Mouse (Mus musculus) lung, adult 18-20 months (tissue): ENCODE measurements at regions not wholly inside any gene's neighbourhood (a gene's known extent, or its start where the extent isn't known, plus 50 kb on each side); places are given as distances from the start of the nearest gene placed in this dataset.
"Not testable (repeated sequence)": the region's sequence is repeated elsewhere in the genome, so short reads cannot be mapped to it uniquely, and the experiment has no call there.

ENCODE experiments used
- DNase-seq, 2 experiments: peaks; one replicate each; pipeline ENCODE4 v3.0.0; 2022; ENCODE audit warnings: mixed read lengths in 2 of 2

DNA sequence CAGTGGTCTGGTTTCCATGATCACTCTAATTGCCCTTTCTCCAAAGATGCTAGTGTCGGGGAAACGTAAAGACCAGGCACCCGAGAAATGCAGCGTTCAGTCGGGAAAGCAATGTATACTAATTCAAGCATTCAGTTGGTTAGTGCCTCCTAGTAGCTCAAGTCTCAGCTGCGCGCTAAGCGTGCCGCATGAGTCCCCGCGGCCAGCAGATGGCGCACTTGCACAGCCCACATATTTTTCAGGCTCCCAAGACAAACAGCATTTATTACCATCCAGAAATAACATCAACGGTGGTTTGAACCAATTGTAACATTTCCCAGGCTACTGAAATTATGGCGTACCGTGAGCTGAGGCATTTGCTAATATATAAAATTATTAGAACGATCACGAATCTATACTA is 222.3 kb downstream of the Brms1l start:
- peak; percentile 63 to 71 for DNase-seq

DNA sequence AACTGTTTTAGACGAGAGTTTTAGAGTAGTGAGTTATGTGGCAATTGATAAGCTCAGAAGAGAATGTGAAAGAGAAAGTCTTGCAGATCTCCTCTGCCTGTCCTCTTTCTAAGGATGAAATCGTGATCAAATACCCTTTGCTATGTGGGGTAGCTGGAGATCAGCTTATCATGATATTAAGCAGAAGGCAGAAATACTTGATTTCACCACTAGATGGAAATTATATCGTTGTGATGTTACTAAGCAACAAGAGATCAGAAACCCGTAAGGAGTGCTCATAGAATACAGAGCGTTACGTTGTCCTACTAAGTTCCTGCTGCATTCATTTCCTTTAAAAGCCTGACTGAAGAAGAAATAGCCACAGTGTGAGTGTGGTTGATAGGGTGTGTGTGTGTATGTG is 219.3 kb downstream of the Brms1l start:
- DNase-seq: no peak

DNA sequence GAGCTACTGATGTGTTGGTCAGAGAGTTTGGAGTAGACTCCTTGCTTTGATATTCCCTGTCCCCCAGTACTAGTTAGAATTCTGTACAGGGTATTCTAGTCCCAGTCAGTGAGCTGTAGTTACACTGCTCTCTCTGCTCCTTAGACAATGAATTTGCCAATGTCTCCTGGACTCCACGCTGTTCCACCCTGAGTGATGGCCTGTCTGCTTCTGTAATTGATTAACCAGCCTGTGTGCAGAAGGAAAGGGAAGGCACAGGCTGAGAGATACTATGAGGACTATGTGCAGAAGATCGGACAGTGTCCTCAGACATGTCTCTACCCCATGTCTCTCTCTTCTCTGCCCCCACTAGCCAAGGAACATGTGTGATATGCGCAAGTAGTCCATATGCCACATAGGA is 209.9 kb downstream of the Brms1l start:
- DNase-seq: no peak

DNA sequence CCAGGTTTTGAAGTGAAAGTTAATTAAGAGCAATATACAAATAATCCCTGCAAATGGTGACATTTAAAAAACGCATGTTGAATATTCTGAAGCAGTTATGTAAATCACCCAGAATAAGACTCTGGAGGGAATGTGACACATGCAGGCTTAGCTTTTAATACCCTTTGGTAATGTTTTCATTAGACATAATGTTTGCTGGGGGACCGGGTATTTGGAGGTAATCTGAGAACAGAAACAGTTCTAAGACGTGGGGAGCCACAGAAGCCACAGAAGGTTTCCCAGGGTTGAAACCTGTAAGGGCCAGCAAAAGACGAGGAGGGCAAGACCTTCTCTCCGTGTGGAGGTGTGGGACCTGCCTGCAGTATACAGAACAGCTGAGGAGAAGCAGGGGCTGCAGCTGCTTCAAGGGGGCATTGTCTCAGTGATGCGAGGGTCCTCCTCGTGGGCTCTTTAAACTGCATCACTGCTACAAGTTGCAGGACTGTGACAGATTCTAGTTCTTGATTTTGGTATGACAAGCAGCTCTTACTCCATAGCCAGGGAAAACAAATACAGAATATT is 184.9 kb downstream of the Brms1l start:
- DNase-seq: no peak

DNA sequence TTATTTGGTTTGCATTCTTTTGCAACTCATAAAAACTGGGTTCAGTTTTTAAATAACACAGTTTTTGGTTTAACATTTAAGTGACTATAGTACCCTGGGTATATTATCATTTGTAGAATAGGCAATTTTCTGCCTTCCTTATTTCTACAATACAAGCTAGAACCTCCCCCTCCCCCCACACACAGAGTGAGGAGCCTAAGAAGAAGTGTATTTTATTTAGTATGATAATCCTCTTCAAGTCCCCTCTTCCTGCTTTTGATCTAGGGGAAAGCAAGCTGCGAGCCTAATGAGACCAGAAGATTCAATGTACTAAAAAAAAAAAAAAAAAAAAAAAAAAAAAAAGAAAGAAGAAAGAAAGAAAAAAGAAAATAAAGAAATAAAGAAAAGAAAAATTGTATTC is 184.4 kb downstream of the Brms1l start:
- DNase-seq: no peak

DNA sequence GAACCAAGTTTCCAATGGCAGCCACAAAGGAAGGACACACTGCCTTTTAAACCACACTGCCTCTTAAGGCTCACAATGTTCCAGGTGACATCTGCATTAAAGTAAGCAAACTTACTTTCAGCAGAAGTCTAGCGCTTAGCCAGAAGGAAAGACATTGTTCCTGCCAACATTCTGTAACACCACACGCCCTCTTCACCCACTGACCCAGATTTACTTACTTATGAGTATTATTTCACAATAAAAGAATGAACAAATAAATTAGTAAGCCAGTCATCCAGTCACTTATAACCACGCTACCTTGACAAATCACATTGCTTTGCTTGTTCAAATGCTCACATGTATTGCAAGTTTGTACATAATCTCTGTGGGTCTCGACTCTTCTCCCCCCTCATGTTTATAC is 173.9 kb downstream of the Brms1l start:
- peak; percentile 4 to 29 for DNase-seq

DNA sequence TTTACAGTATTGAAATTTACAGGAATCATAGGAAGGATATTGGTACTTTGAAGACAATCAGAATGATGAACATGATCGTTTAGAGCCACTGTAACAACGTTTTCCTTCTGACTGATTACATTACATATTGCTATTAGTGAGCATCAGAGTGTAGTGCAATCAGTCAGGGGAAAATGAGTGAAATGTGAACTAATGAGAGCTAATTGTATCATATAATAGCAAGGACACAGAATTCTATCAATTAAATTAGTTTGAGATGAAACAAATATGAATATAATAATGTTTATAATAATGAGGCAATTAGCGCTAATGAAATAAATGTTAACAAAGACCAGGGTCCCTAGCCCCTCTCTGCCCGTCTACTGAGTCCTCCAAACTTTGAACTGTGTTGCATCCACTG is 169.7 kb downstream of the Brms1l start:
- no peak for DNase-seq

DNA sequence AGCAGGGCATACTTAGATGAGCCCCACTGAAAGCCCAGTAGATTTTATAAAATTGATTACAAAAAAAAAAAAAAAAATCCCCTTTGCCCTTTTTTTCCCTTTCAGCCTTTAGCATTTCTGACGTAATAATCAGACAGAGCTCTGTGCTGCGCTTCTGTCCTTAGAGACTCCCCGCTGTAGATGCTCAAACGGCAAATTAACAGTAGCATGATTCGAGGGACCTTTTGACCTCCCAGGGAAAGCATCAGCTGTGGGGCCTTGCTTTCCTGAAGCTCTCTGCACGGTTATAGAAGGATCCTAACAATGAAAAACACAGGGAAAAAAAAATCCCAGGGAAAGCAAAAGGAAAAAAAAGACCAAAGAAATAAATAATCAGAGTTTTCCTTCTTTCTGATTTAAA is 169.2 kb downstream of the Brms1l start:
- DNase-seq: no peak

DNA sequence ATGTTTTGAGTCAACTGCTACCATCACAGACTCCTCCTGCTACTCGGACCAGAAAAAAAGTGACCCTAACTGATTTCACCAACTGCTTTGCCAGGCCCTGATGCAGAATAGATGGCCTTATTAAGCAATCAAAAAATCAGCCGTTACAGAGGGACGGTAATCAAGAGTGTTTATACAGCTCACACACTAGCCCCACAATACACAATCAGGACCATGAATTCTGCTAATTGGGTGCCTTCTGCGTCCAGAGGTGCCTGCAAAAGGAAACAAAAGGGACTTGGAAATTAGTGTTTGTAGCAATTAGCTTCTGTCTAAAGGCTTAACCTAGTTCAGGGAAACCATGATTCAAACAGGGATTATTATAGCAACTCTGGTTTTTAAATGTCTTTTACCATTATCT is 168.4 kb downstream of the Brms1l start:
- no peak for DNase-seq

DNA sequence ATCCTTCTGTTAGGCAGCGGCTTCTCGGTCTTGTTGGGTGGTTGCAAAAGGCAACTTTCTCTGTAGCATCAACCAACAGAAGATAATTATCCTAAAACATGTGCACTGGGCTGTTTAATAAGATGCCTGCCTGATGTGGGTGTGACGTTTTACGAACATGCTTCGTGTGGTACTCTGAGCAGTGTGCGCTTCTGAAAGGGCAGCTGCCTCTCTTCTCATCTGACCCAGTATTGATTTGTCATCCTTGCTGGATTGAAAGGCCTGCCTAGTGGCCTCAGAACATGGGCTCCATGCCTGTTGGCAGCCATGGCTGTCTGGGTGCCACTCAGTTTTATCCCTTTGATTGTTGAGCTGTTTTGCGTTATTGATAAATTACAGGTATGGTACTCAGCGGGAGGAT is 167.4 kb downstream of the Brms1l start:
- no peak for DNase-seq

DNA sequence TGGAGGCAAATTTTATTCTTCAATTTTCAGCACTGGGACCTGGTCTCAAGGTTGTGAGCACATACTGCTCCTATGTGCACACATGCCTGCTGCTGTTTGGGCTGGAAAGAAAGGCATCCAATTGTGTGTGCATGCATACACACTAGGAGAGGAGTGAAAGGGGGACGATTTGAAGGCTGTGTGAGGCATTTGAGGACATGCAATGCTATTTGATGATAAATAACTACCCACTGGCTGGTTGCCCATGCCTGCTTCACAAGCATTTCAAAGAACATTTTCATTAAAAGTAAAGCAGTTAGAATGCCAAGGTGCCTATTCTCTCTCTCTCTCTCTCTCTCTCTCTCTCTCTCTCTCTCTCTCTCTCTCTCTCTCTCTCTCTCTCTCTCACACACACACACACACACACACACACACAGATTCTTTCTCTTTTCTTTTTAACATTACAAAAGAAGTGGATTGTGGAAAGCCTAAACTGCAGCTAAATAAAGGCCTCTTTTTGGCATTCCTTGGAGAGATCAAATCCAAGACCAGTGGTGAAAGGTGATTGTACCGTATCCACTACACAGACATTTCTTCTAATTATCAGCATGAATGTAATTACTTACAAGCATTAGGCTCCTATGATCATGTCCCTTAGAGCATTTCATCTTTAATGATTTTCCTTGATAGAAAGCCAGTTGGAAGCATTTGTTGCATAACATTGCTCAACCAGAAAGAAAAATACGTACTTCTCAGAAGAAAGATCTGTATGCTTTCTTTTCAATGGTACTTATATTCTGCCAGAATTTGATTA is 160.7 kb downstream of the Brms1l start:
- DNase-seq: no peak

DNA sequence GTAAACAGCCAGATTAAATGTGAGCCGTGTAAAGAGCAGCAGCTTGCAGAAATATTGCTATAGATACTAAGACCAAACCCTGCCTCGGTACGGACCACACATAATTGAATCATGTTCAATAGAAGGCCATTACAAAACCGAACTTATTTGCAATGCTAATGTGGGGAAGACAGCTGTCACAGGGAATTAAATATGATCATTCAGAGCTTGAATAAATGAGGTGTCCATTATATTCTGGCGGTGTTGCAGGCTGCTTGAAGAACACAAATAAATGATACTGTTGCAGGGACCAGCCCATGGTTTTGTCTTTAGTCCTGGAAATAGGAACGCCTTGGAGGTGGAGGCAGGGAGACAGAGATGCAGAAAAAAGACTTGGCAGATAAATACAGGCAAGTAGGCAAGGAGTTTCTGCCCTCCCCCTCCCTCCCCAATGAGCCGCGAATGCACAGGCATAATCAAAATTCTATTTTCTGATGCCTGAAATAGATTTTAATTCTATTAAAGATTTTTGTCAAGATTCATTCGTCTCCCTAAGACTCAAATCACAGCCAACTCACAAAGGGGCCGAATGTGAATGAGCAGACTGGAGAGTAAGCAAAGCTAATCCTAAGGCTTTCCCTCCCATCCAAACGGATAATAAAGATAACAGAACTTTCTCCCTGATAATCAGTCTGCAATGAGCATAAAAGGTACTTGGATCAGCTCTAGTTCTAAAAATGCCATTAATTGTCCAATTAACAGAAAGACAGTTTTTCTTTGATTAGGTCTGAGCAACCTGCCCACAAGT is 147.6 kb downstream of the Brms1l start:
- no peak for DNase-seq

DNA sequence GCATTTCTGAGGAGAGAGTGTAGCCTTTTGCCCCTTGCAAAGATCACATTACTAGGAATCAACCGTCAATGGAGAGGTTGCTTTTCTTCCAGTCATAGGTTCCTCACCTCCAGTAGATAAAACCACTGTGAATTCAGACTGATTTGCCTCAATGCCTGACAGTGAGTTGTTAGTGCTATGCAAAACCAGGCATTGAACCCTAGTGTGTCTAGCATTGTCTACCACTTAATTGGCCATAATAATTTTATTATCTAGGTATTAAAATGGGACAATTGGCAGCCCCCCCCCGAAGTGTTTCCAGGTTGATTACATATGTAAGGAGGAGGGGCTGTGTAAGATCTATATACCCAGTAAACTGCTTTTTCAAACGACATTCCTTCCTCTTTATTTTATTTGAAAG is 147.0 kb downstream of the Brms1l start:
- DNase-seq: no peak

DNA sequence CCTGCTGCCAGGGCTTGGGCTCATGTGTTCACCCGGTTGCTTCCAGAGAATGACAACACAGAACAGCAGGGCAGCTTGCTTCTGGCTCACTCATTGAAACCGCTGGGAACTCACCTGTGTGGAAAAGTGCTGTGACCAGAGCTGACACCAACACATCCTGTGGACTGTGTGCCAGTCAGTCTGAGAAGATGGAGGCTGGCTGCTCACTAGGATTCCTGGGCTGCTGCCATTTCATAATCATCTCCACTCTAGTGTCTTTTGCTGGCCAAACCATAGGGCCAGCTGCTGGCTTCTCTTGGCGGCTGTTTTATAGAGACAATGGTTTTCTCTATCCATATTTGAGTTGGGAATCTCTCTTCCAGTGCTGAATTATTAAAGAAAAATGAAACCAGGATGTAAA is 138.1 kb downstream of the Brms1l start:
- DNase-seq: no peak

DNA sequence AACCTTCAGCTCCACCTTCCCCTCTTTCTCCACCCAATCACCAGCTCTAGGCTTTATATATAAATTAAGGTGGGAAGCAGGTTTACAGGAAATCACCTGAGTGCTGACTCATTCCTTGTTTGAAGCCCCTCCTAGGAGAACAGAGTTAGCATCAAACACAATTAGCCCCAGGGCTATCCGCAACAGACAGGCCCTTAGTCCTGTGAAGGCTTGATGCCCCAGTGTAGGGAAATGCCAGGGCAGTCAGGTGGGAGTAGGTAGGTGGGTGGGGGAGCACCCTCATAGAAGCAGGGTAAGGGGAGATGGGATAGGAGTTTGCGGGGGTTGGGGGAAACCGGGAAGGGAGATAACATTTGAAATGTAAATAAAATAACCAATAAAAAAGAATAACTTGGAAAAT is 123.2 kb downstream of the Brms1l start:
- DNase-seq: not testable (repeated sequence)

DNA sequence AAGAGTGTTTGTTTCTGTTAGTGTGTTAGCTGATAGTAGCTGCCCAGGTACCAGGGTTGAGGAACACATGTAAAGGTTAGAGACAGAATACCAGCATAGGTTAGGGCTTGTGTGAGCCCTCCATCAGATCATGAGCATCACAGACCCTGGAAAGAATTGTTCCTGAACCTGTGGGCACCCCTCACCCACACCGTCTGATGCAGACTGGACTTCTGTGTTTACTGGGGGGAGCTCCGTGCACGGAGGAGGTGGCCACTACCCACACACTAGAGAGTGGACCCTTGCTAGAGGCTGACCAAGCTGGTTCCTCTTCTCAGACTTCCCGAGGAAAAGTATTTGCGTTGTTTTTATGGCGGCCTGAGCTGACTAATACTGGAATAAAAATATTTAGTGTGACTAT is 104.4 kb downstream of the Brms1l start:
- DNase-seq: no peak

DNA sequence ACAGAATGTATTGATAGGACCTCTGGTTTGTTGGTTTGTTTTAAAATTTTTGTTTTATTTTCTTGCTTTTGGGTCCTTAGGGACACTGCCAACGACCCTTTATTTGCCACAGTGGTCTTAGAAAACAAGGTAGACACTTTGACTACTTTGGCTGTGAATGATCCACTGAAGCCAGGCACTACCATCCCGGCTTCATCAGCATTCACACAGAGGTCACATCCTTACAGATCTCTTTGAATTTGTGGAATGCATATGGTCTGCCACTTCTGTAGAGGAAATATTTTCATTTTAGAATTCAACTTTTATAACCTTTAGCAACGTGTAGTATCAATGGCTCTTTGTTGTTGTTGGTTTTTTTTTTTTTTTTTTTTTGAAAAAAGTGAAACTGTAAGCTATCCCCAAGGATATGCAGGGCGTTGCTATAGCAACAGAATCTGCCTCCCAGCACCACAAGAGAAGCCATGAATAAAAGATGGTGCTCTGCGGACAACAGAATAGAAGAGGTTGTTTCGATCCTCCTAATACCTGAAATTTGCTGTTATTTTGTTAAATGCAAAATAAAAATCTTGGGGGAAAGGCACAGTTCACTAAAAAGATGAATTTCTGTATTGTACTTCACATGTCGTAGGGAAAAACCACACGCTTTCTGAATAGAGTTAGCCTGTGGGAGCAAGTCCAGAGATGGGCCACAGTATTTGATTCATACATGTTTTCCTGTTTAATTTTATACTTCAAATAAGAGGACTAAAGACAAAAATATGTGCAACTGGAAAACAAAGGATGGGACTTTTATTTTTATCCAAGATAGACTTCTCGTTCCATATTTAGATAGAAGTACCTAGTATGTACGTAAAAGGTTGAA is 103.4 kb downstream of the Brms1l start:
- DNase-seq: no peak

DNA sequence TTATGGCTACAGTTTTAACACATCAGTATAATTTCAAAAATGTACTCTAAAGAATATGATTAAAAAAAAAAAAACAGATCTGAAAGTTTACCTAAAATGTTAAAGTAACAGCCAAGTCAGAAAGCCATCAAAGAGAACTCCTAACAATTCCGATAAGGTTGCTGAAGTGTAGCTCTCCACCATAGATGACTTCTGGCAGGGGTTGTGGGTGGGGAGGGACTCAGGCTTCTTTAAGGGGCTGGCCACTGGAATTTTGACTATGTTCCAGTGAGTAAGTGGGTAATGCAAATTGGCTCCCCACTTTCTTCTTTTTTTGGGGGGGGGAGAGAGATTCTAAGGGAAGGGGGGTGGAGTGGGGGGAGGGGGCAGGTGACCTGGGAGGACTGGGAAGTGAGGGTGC is 98.0 kb downstream of the Brms1l start:
- no peak for DNase-seq

DNA sequence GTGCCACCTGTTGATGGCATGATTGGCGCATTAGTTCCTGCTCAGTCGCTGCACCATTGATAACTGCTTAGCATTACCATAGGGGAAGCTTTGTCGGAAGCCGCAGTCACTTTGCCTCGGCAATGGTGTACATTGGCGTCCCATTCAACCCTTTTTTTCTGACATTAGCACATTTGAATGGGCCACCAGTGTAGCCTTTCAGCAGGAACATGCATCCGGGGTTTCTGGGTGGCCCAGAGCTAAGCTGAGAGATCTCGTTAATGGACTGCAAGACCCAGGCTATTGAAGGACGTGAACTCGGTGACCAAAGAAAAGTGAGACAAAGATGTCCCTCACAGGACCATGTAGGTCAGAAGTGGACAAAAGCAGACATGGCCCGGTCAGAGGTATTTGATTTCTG is 97.3 kb downstream of the Brms1l start:
- DNase-seq: no peak

DNA sequence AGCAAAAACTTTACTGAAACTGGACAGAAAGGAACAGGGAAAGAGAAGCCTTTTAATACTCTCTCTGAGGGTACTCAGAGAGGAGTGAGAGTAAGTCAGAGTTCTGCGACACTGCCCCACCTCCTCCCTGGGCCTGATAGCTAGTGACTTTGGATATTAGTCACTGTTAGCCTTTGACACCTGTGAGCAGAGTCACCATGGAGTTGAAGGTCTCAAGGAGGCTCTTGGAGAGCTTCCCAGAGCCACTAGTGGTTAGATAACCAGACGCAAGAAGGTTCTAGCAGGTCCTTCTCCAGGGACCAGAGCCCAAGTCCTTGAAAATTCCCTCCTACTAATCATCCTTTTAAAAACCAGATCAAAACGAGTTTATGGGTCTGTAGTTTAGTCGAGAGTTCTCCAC is 94.3 kb downstream of the Brms1l start:
- peak; percentile 39 to 67 for DNase-seq

DNA sequence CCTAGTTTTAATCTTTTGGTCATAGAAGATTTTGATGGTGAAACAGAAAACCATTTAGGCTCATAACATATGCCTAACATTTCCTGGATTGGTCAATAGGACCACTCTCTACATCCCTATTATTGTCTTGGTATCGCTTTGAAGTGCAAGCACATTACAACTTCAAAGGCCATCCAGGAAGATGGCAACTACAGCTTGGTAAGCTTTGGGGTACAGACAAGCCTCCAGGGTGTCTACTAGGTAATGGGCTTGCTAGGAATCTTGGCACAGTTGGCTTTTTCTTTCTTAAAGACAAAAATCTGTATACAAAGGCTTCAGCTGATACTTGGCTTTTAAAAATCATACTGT is 90.8 kb downstream of the Brms1l start:
- DNase-seq: no peak

DNA sequence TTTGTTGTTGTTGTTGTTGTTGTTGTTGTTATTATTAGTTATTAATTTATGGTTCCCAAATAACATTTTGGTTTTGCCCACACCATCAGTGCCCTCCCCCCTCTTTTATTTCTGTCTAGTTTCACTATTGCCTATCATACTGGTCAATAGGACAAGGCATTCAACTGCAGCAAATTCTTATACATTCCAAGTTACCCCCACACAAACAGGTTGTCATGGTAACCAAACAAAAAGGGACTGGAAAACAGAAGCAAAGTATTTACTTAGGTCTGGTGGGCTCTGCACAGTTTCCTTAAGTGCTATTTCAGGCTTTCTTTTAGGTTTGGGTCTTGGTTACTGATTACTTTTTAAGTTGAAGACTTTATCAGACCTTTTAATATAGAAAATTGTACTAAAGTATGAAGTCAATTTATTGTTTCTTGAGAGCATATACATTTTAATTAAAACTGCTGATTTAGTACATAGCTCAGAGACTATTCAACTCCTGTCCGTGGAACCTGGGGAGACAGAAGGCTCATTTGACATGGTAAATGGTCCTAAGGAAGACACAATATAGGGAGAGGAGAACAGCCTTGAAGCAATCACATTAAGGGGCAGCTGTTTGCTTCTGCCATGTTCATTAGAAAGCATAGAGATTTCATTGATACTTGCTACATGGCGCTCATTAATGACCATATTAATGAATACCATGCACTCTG is 90.3 kb downstream of the Brms1l start:
- DNase-seq: no peak
